20 mouse cellular contexts compared by ENCODE assay signal in genomic region chr3:17326292-17326691, GRCm38 (mm10).
DNase-seq lines count a peak whose midpoint lies in the region; ATAC-seq and TF ChIP-seq lines count a peak whose summit lies in the region.
"Had no signal": no experiment of that assay in that cellular context is flagged by ENCODE, and none has a peak within 500 bp of the region (broad histone marks: within the 10 kb centered on the region; RNA-seq: fewer than 3 reads in every experiment).

No protein-coding gene starts in this region.

- WGBS in forebrain, embryonic 12.5 days = 73% methylated on average over 8 of the region's 8 CpGs
- 87% methylated on average over 8 of the region's 8 CpGs for WGBS in forebrain, embryonic 11.5 days
- 54% methylated on average over 8 of the region's 8 CpGs for WGBS in forebrain, postnatal 0 days
- WGBS in midbrain, embryonic 13.5 days = 30% methylated on average over 8 of the region's 8 CpGs
- WGBS in neural tube, embryonic 15.5 days = 45% methylated on average over 8 of the region's 8 CpGs

- no peak for DNase-seq in forebrain, embryonic 11.5 days (ENCODE audit: low spot score)
- DNase-seq in forebrain, postnatal 0 days = no peak
- no peak for DNase-seq in gastrocnemius, adult 8-10 months (ENCODE audit: low spot score in 2 of 2)
- DNase-seq: cerebellum, postnatal 10 days; embryo, embryonic 11 days; gastrocnemius, postnatal 10 days; heart, adult 2 months; kidney, adult 18-20 months; kidney, postnatal 36 days; left cerebral cortex, postnatal 4 days; lung, adult 18-20 months; thymus, postnatal 14 days had no signal

- ATAC-seq in forebrain, embryonic 12.5 days (ENCODE audit: low FRiP score) = 0 out of 2 replicates have a peak, but pooled peaks have one; percentile 35
- ATAC-seq in forebrain, embryonic 11.5 days (replicated peaks; ENCODE audit: low FRiP score) = no peak
- peak; percentile 53 for ATAC-seq in forebrain, postnatal 0 days
- ATAC-seq in midbrain, embryonic 13.5 days = peak; percentile 65
- ATAC-seq in neural tube, embryonic 15.5 days (ENCODE audit: low FRiP score) = peak; percentile 36; the same call in 1 of the 2 replicates
- ATAC-seq in megakaryocyte progenitor cell, adult 5-6 weeks (replicated peaks; ENCODE audit: poor library complexity) = no peak
- ATAC-seq in megakaryocyte, adult 5-6 weeks (ENCODE audit: poor library complexity, severe bottlenecking) = no peak
- ATAC-seq: CD4-positive, CD25-positive, alpha-beta regulatory T cell, adult 4 months had no signal

- no peak overlapping the region for H3K9ac ChIP-seq in forebrain, embryonic 12.5 days
- no peak overlapping the region for H3K9ac ChIP-seq in forebrain, embryonic 11.5 days (ENCODE audit: low read length)
- H3K9ac ChIP-seq in forebrain, postnatal 0 days = no peak overlapping the region
- peak overlapping the region; percentile 62; the same call in 1 of the 2 replicates for H3K9ac ChIP-seq in midbrain, embryonic 13.5 days (replicated peaks)
- no peak overlapping the region for H3K9ac ChIP-seq in neural tube, embryonic 15.5 days (replicated peaks)

- H3K4me3 ChIP-seq in forebrain, embryonic 12.5 days (replicated peaks) = no peak overlapping the region
- no peak overlapping the region for H3K4me3 ChIP-seq in forebrain, embryonic 11.5 days (ENCODE audit: low read depth, low read length)
- no peak overlapping the region for H3K4me3 ChIP-seq in forebrain, postnatal 0 days (ENCODE audit: low read depth, low read length)
- H3K4me3 ChIP-seq in midbrain, embryonic 13.5 days (replicated peaks) = peak overlapping the region; percentile 11; the same call in 1 of the 2 replicates
- H3K4me3 ChIP-seq in neural tube, embryonic 15.5 days (replicated peaks) = no peak overlapping the region
- H3K4me3 ChIP-seq: heart, adult 2 months had no signal

- H3K4me2 ChIP-seq in forebrain, embryonic 12.5 days = no peak overlapping the region
- H3K4me2 ChIP-seq in forebrain, embryonic 11.5 days (ENCODE audit: low read depth, low read length, severe bottlenecking) = no peak overlapping the region
- H3K4me2 ChIP-seq in forebrain, postnatal 0 days (ENCODE audit: low read depth) = peak overlapping the region; percentile 9; the same call in 1 of the 2 replicates
- H3K4me2 ChIP-seq in midbrain, embryonic 13.5 days (replicated peaks) = peak overlapping the region; percentile 42
- H3K4me2 ChIP-seq in neural tube, embryonic 15.5 days = peak overlapping the region; percentile 41

- H3K27ac ChIP-seq in forebrain, embryonic 12.5 days = no peak overlapping the region
- H3K27ac ChIP-seq in forebrain, embryonic 11.5 days (ENCODE audit: low read depth, low read length) = no peak overlapping the region
- peak overlapping the region; percentile 62; the same call in 1 of the 2 replicates for H3K27ac ChIP-seq in forebrain, postnatal 0 days (ENCODE audit: low read depth, low read length)
- peak overlapping the region; percentile 92 for H3K27ac ChIP-seq in midbrain, embryonic 13.5 days
- H3K27ac ChIP-seq in neural tube, embryonic 15.5 days (replicated peaks) = peak overlapping the region; percentile 89
- H3K27ac ChIP-seq: heart, adult 2 months; stomach, postnatal 0 days had no signal

- peaks cover 25% of the 10 kb centered on the region for H3K4me1 ChIP-seq in forebrain, embryonic 12.5 days
- H3K4me1 ChIP-seq in forebrain, embryonic 11.5 days (replicated peaks; ENCODE audit: control insufficient read depth, insufficient read depth, low read length) = no peaks in the 10 kb centered on the region; the same call in 1 of the 2 replicates
- no peaks in the 10 kb centered on the region for H3K4me1 ChIP-seq in forebrain, postnatal 0 days (ENCODE audit: insufficient read depth)
- peaks cover 77% of the 10 kb centered on the region for H3K4me1 ChIP-seq in midbrain, embryonic 13.5 days (replicated peaks)
- H3K4me1 ChIP-seq in neural tube, embryonic 15.5 days = peaks cover 5% of the 10 kb centered on the region

- TF ChIP-seq CTCF in forebrain, postnatal 0 days (IDR thresholded peaks at IDR 0.05; ENCODE audit: low read depth) = no peak

- H3K9me3 ChIP-seq in forebrain, embryonic 12.5 days = no peaks in the 10 kb centered on the region
- no peaks in the 10 kb centered on the region for H3K9me3 ChIP-seq in forebrain, embryonic 11.5 days (ENCODE audit: control insufficient read depth, low read length)
- no peaks in the 10 kb centered on the region for H3K9me3 ChIP-seq in forebrain, postnatal 0 days (ENCODE audit: low read length)
- no peaks in the 10 kb centered on the region for H3K9me3 ChIP-seq in midbrain, embryonic 13.5 days
- no peaks in the 10 kb centered on the region for H3K9me3 ChIP-seq in neural tube, embryonic 15.5 days (replicated peaks)
- H3K9me3 ChIP-seq: G1E had no signal

- H3K27me3 ChIP-seq in forebrain, embryonic 12.5 days = no peaks in the 10 kb centered on the region
- H3K27me3 ChIP-seq in forebrain, embryonic 11.5 days (ENCODE audit: control insufficient read depth, insufficient read depth, low read length) = no peaks in the 10 kb centered on the region
- H3K27me3 ChIP-seq in forebrain, postnatal 0 days (ENCODE audit: insufficient read depth, low read length) = no peaks in the 10 kb centered on the region
- no peaks in the 10 kb centered on the region for H3K27me3 ChIP-seq in midbrain, embryonic 13.5 days
- H3K27me3 ChIP-seq in neural tube, embryonic 15.5 days (replicated peaks) = no peaks in the 10 kb centered on the region

- H3K36me3 ChIP-seq in forebrain, embryonic 12.5 days (replicated peaks) = no peaks in the 10 kb centered on the region
- no peaks in the 10 kb centered on the region for H3K36me3 ChIP-seq in forebrain, embryonic 11.5 days (ENCODE audit: control insufficient read depth, insufficient read depth, low read length)
- no peaks in the 10 kb centered on the region for H3K36me3 ChIP-seq in forebrain, postnatal 0 days (ENCODE audit: insufficient read depth)
- H3K36me3 ChIP-seq in midbrain, embryonic 13.5 days = no peaks in the 10 kb centered on the region
- H3K36me3 ChIP-seq in neural tube, embryonic 15.5 days = no peaks in the 10 kb centered on the region
- H3K36me3 ChIP-seq: G1E had no signal

Comparison
In these comparisons a context has a peak if more than half of its experiments do, and no peak if none do; other contexts are left out.
1. ATAC-seq: peak in forebrain, embryonic 12.5 days (single experiment), forebrain, postnatal 0 days (single experiment), midbrain, embryonic 13.5 days (single experiment) and neural tube, embryonic 15.5 days (single experiment); none in forebrain, embryonic 11.5 days (single experiment), megakaryocyte progenitor cell, adult 5-6 weeks (single experiment) and megakaryocyte, adult 5-6 weeks (single experiment).
2. H3K27ac ChIP-seq: peak in forebrain, postnatal 0 days (single experiment), midbrain, embryonic 13.5 days (single experiment) and neural tube, embryonic 15.5 days (single experiment); none in forebrain, embryonic 12.5 days (single experiment) and forebrain, embryonic 11.5 days (single experiment).
3. H3K4me2 ChIP-seq: peak in forebrain, postnatal 0 days (single experiment), midbrain, embryonic 13.5 days (single experiment) and neural tube, embryonic 15.5 days (single experiment); none in forebrain, embryonic 12.5 days (single experiment) and forebrain, embryonic 11.5 days (single experiment).